Mouse (Mus musculus): ENCODE results near the gene Lrrtm1. TPM values are rescaled to one million over a fixed set of nuclear protein-coding genes. Genes with fewer than 3 reads are reported as not detected.

Gene Lrrtm1
- total and polyA plus RNA-seq, 3 experiments: not detected

DNA sequence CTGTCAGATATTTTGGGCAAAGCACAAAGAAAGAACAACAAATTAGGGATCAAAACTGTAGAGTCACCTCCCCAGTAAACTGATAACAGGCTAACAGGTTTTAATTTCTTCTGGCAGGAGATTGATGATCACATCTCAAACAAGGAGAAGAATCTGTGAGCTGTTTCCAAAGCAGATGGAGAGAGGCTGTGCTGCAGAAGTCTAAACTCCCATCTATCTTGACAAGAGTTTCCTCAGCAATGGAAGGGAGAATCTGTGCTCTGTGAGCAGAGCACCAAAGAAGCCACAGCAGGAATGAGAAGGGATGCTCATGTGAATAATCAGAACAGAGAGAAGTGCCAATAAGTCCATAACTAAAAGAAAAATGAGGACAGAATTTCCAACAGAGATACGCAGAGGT lies 58.8 kb downstream of the Lrrtm1 start:
- Histone ChIP-seq H3K36me3 (replicated peaks in 1 of 2; ENCODE audit: control insufficient read depth in 1 of 2, insufficient read depth in 1 of 2, low read length in 1 of 2) (no peaks in the 10 kb centered on the region), H3K79me2 (replicated peaks; ENCODE audit: control insufficient read depth, extremely low read depth, insufficient read depth, poor library complexity, severe bottlenecking) (no peaks in the 10 kb centered on the region)
- dilution Hi-C loops (cut with MboI; ENCODE audit: extremely low pct_ligation_motif_present, extremely low pct_unique_long_range_greater_than_20kb, low sequenced_read_pairs): no loop called here

DNA sequence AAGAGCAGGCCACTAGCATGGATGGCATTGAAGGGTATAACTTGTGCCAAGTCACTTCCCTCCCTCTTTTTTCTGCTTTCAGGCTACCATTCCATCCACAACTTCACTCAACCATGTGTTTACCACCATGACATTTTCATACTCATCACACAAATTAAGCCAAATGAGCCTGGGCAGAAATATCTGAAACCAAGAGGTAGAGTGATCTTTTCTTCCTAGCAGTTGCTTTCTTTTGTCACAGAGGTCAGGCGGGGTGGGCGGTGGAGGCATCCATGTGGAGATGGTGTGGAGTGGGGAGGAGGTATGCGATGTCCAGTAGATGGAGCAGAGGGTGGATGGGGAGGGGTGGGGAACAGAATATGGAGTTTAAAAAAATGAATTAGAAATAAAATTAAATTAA lies 64.3 kb downstream of the Lrrtm1 start:
- Histone ChIP-seq H3K36me3 (replicated peaks in 1 of 2; ENCODE audit: control insufficient read depth in 1 of 2, insufficient read depth in 1 of 2, low read length in 1 of 2) (no peaks in the 10 kb centered on the region), H3K4me3 (replicated peaks in 1 of 3; ENCODE audit: low read depth in 2 of 3, low read length in 2 of 3, poor library complexity in 1 of 3) (no peak overlapping the region), H3K4me2 (ENCODE audit: insufficient read depth, low read depth, poor library complexity, severe bottlenecking) (no peak overlapping the region), H3K4me1 (ENCODE audit: control insufficient read depth in 1 of 2, insufficient read depth in 2 of 2) (no peaks in the 10 kb centered on the region), H3K79me2 (replicated peaks; ENCODE audit: control insufficient read depth, extremely low read depth, insufficient read depth, poor library complexity, severe bottlenecking) (no peaks in the 10 kb centered on the region), H3K9ac (ENCODE audit: insufficient read depth, low read depth) (no peak overlapping the region), H3K9me3 (replicated peaks; ENCODE audit: low read length) (peaks cover 38% of the 10 kb centered on the region), H3K27me3 (replicated peaks) (no peaks in the 10 kb centered on the region), H3K27ac (ENCODE audit: insufficient read depth, low read depth) (no peak overlapping the region)
- TF ChIP-seq UBTF (IDR thresholded peaks at IDR 0.05; ENCODE audit: low read depth, low read length) (no peak), MXI1 (IDR thresholded peaks at IDR 0.05; ENCODE audit: low read depth, low read length) (no peak), E2F4 (IDR thresholded peaks at IDR 0.05; ENCODE audit: insufficient replicate concordance, low read depth, low read length) (no peak), CHD1 (IDR thresholded peaks at IDR 0.05; ENCODE audit: low read depth, low read length) (no peak), BHLHE40 (IDR thresholded peaks at IDR 0.05; ENCODE audit: low read depth, low read length) (no peak), POLR2A (IDR thresholded peaks at IDR 0.05; ENCODE audit: low read depth, low read length) (no peak), JUN (IDR thresholded peaks at IDR 0.05; ENCODE audit: insufficient read depth, low read depth, low read length) (no peak), EP300 (IDR thresholded peaks at IDR 0.05; ENCODE audit: low read length) (no peak), SMC3 (IDR thresholded peaks at IDR 0.05; ENCODE audit: low read depth, low read length) (no peak), PAX5 (IDR thresholded peaks at IDR 0.05; ENCODE audit: low read length) (no peak), MAZ (IDR thresholded peaks at IDR 0.05; ENCODE audit: low read depth, low read length) (no peak), NRF1 (IDR thresholded peaks at IDR 0.05; ENCODE audit: low read depth, low read length) (no peak), SIN3A (IDR thresholded peaks at IDR 0.05; ENCODE audit: low read length) (no peak), ZC3H11A (IDR thresholded peaks at IDR 0.05; ENCODE audit: low read depth, low read length) (no peak), JUND (conservative IDR thresholded peaks at IDR 0.05; ENCODE audit: low read depth, low read length) (no peak), RAD21 (IDR thresholded peaks at IDR 0.05; ENCODE audit: low read depth, low read length) (no peak), NELFE (IDR thresholded peaks at IDR 0.05; ENCODE audit: low read depth, low read length) (no peak), MAFK (IDR thresholded peaks at IDR 0.05; ENCODE audit: insufficient replicate concordance, low read length) (no peak), ELF1 (IDR thresholded peaks at IDR 0.05; ENCODE audit: low read depth, low read length) (no peak), USF2 (conservative IDR thresholded peaks at IDR 0.05; ENCODE audit: low read depth, low read length) (no peak)
- DNase-seq (ENCODE audit: extremely low read depth): no peak
- in situ Hi-C loops (cut with MboI; ENCODE audit: low pct_ligation_motif_present, low pct_unique_long_range_greater_than_20kb, low sequenced_read_pairs) (no loop called here), dilution Hi-C loops (cut with MboI; ENCODE audit: extremely low pct_ligation_motif_present, extremely low pct_unique_long_range_greater_than_20kb, low sequenced_read_pairs) (no loop called here)

More for the DNA sequence above, 58.8 kb downstream of the Lrrtm1 start:
- H3K4me1 ChIP-seq (ENCODE audit: control insufficient read depth in 1 of 2, insufficient read depth in 2 of 2): no peaks in the 10 kb centered on the region
- H3K9ac ChIP-seq (ENCODE audit: insufficient read depth, low read depth): no peak overlapping the region
- H3K27ac ChIP-seq (ENCODE audit: insufficient read depth, low read depth): no peak overlapping the region
- H3K4me2 ChIP-seq (ENCODE audit: insufficient read depth, low read depth, poor library complexity, severe bottlenecking): no peak overlapping the region
- no peak for DNase-seq (ENCODE audit: extremely low read depth)
- H3K4me3 ChIP-seq (replicated peaks in 1 of 3; ENCODE audit: low read depth in 2 of 3, low read length in 2 of 3, poor library complexity in 1 of 3): no peak overlapping the region
- in situ Hi-C loops (cut with MboI; ENCODE audit: low pct_ligation_motif_present, low pct_unique_long_range_greater_than_20kb, low sequenced_read_pairs): no loop called here
- TF ChIP-seq IRF4 (IDR thresholded peaks at IDR 0.05; ENCODE audit: low read depth, low read length) (no peak), RAD21 (IDR thresholded peaks at IDR 0.05; ENCODE audit: low read depth, low read length) (no peak), SMC3 (IDR thresholded peaks at IDR 0.05; ENCODE audit: low read depth, low read length) (no peak), SIN3A (IDR thresholded peaks at IDR 0.05; ENCODE audit: low read length) (no peak), ZMIZ1 (IDR thresholded peaks at IDR 0.05; ENCODE audit: low read depth, low read length) (no peak), TCF12 (IDR thresholded peaks at IDR 0.05; ENCODE audit: low read depth, low read length) (no peak), TBP (conservative IDR thresholded peaks at IDR 0.05; ENCODE audit: low read depth, low read length) (no peak), CHD1 (IDR thresholded peaks at IDR 0.05; ENCODE audit: low read depth, low read length) (no peak), USF2 (conservative IDR thresholded peaks at IDR 0.05; ENCODE audit: low read depth, low read length) (no peak), MAFK (IDR thresholded peaks at IDR 0.05; ENCODE audit: insufficient replicate concordance, low read length) (no peak), KAT2A (IDR thresholded peaks at IDR 0.05; ENCODE audit: insufficient replicate concordance, low read length) (no peak), MYC (IDR thresholded peaks at IDR 0.05; ENCODE audit: low read depth, low read length) (no peak)
- H3K9me3 ChIP-seq (replicated peaks; ENCODE audit: low read length): peaks cover 32% of the 10 kb centered on the region
- no peaks in the 10 kb centered on the region for H3K27me3 ChIP-seq (replicated peaks)
